Mouse (Mus musculus) spleen, adult 2 months (tissue): Measurements from ENCODE around the gene AC129217.1.

Source experiments
- CTCF ChIP-seq: fragments of 200-500 bp; IDR thresholded peaks from 2 replicates; pipeline ENCODE4 v1.5.1; 2011; ENCODE audit warnings: mild to moderate bottlenecking, inconsistent platforms; ENCODE audit not compliant: insufficient read depth, insufficient read length, insufficient replicate concordance; ENCODE audit errors: extremely low read depth
- POLR2A ChIP-seq: fragments of 200-500 bp; IDR thresholded peaks from 2 replicates; pipeline ENCODE4 v1.6.1; 2011; ENCODE audit warnings: low read depth, low read length, inconsistent platforms

GRCm38 (mm10) chr19:8831262-8831661, 1.7 kb downstream of the AC129217.1 start:
- TF ChIP-seq CTCF (no peak), POLR2A (no peak)
